Mouse (Mus musculus) thymus, adult 2 months (tissue): Measurements from ENCODE around the gene Ecm2. TPM values are rescaled to one million over a fixed set of nuclear protein-coding genes. Genes with fewer than 3 reads are reported as not detected.

Experiments
- DNase-seq: peaks from one replicate; pipeline ENCODE4 v3.0.0; 2021
- H3K27ac ChIP-seq: fragments of 200-500 bp; 2 replicates; pipeline ENCODE4 v1.5.1; 2012; ENCODE audit warnings: low read length, control low read depth; ENCODE audit not compliant: control insufficient read depth, insufficient read depth
- H3K27me3 ChIP-seq: fragments of 200-500 bp; 2 replicates; pipeline ENCODE4 v1.6.1; 2012; ENCODE audit warnings: mild to moderate bottlenecking, low read length, moderate library complexity, mixed read lengths; ENCODE audit not compliant: control insufficient read depth, insufficient read depth
- H3K36me3 ChIP-seq: fragments of 200-500 bp; 2 replicates; pipeline ENCODE4 v1.6.1; 2012; ENCODE audit warnings: mild to moderate bottlenecking, low read length, moderate library complexity; ENCODE audit not compliant: control insufficient read depth, insufficient read depth
- H3K4me1 ChIP-seq: fragments of 200-500 bp; replicated peaks from 2 replicates; pipeline ENCODE4 v1.6.1; 2012; ENCODE audit warnings: low read length; ENCODE audit not compliant: control insufficient read depth, insufficient read depth
- H3K4me3 ChIP-seq: fragments of 200-500 bp; 2 replicates; pipeline ENCODE4 v1.5.1; 2012; ENCODE audit warnings: mild to moderate bottlenecking, low read length, control low read depth, moderate library complexity; ENCODE audit not compliant: control insufficient read depth, insufficient read depth
- CTCF ChIP-seq: fragments of 200-500 bp; IDR thresholded peaks from 2 replicates; pipeline ENCODE4 v1.5.1; 2012; ENCODE audit warnings: mild to moderate bottlenecking, control low read depth, low read length, moderate library complexity, borderline replicate concordance; ENCODE audit not compliant: control insufficient read depth, poor library complexity, insufficient read depth; ENCODE audit errors: extremely low read depth
- WGBS: fragments of 180-500 bp; shearing (Covaris S2); methylation state at CpG from one replicate; pipeline ENCODE4 v1.1.7; 2018; 5-methylcytosine and 5-hydroxymethylcytosine counted together
- polyA plus RNA-seq: library from polyadenylated mRNA; depleted of rRNA; stranded (reverse); fragments of >200 nt; gene quantifications from 2 replicates; pipeline ENCODE4 v1.2.3, GENCODE M21; 2012; rRNA removed

Gene Ecm2
- polyA plus RNA-seq, 1 experiment: 0.84 TPM

GRCm38 (mm10) chr13:49581541-49582530 lies 77.2 kb downstream of the Ecm2 start, which contains the start of gene Omd:
Omd (plus strand) TSS chr13:49582462.
- Histone ChIP-seq H3K27ac (no peak within 1 kb of the TSS), H3K36me3 (no peaks in the 10 kb centered on the region), H3K4me3 (no peak within 1 kb of the TSS), H3K4me1 (no peaks in the 10 kb centered on the region), H3K27me3 (no peaks in the 10 kb centered on the region)
- TF ChIP-seq CTCF: no peak
- WGBS: 90% methylated on average over 8 of the region's 8 CpGs
- DNase-seq: no peak

Other genes starting within 250 kb of the Ecm2 start
- gene Fgd3, start 184.5 kb upstream of the Ecm2 start, polyA plus RNA-seq: 17.8 and 19.2 TPM in 2 replicates
- gene Bicd2, start 163.2 kb upstream of the Ecm2 start, polyA plus RNA-seq: 47.8 and 51.1 TPM in 2 replicates
- gene Ippk, start 83.6 kb upstream of the Ecm2 start, polyA plus RNA-seq: 6.7 and 7.1 TPM in 2 replicates
- gene Tes3-ps, start 11.5 kb upstream of the Ecm2 start, polyA plus RNA-seq: not detected in 2 replicates
- gene Aspn, start 39.6 kb downstream of the Ecm2 start, polyA plus RNA-seq: 0.13 and 0.24 TPM in 2 replicates
- gene Omd, start 77.7 kb downstream of the Ecm2 start, polyA plus RNA-seq: not detected in 2 replicates
- gene Ogn, start 103.2 kb downstream of the Ecm2 start, polyA plus RNA-seq: 0.92 and 2.0 TPM in 2 replicates
- 2.5 TPM in 2 replicates for gene Cenpp, start 148.0 kb downstream of the Ecm2 start, polyA plus RNA-seq
- gene Nol8, start 148.3 kb downstream of the Ecm2 start, polyA plus RNA-seq: 2.4 and 3.0 TPM in 2 replicates
- gene Iars, start 177.3 kb downstream of the Ecm2 start, polyA plus RNA-seq: 23.0 and 25.4 TPM in 2 replicates